Mouse (Mus musculus): Measurements from ENCODE around the gene Ptprd.
"Not testable (repeated sequence)": the region's sequence is repeated elsewhere in the genome, so short reads cannot be mapped to it uniquely, and the experiment has no call there.

The Ptprd gene

DNA sequence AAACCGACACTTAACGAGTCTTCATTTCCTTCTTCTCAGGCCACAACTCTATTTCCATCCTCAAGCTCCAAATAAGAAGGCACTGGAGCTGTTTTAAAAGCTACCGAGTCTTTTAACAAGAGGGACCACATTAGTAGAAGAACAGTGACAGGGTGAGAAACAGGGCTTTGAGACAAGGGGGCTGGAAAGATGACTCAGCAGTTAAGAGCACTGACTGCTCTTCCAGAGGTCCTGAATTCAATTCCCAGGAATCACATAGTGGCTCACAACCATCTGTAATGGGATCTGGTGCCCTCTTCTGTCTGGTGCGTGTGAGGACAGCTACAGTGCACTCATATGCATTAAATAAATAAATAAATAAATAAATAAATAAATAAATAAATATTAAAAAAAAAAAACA lies 2174.6 kb downstream of the Ptprd start:
- in situ Hi-C loops (cut with MboI, MseI) = not testable (repeated sequence)

DNA sequence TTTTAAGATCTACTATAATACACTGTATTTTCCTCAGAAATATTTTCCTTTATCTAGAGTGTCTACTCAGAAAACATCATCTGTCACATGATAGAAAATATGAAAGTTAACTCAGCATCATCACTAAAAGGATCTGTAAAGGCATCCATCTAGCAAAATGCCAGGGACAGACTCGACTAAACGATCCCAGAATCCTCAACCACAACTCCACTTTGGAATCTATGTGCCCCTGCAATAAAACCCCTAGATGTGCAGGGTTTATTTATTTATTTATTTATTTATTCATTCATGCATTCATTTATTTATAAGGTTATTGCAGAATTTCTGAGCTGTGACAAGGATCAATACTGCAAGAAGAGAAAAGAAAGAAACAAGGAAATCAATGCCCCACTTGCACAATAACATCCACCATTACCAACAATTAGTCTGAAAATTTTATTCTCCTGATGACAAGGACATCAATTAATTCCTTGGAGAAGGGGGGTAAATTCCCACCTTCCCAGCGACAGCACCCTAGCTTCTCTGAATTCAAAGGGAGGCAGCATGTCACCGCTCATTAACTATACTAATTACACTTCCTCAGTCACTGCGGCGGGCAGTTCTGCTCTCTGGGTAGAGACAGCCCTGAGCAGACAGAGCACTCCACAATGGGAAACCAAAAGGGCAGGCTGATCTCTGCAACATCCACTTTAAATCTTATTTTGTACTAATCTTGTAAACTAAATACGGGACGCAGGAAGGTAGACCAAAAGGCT lies 2186.0 kb downstream of the Ptprd start:
- in situ Hi-C loops (cut with MboI, MseI) = no loop called here

DNA sequence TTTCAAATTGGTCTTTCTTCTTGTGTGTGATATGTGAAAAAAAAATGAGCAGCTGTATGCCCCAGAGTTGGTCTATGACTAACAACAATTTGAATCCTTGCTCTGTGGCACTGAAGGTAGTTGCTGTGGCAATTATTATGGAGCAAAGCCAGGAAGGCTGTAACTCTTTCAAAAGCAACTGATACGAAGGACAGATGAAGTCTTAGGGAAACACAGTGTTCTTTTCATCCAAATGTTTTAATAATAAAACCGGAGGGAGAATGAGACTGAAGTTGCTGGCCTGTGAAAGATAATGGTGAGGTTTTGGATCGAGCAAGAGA lies 2187.3 kb downstream of the Ptprd start:
- in situ Hi-C loops (cut with MboI, MseI) = no loop called here

DNA sequence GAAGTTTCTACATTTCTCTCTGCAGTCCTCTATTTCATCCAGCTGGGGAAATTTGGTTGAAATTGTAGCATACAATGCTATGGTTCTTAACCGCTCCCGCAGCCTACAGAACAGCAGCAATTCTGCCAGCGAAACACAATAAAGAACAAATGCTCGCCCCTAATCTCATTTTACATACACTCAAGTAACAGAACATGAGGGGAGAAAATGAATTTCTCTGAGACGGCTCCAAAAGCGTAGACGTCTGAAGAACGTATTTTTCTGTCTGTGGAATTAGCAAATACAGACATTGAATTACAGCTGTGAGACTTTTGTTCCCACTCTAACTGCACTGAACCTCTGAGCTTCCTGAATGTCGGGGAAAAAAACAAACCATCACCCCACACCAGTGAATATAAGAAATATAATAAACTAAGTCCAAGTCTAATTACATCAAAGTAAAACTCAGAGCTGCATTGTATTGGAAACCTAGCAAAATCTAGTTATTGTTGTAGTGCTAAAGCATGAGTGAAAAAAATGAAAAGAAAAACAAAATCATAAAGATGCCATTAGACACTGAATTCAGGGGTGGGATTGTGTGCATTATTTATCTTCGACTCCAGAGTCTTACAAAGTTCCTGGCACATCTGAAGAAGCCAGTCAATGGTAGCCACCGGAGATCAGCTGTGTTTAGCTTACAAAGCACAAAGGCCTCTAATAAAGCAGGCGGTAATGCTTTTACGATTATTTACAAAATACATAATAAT lies 2187.8 kb downstream of the Ptprd start:
- in situ Hi-C loops (cut with MboI, MseI) = no loop called here

DNA sequence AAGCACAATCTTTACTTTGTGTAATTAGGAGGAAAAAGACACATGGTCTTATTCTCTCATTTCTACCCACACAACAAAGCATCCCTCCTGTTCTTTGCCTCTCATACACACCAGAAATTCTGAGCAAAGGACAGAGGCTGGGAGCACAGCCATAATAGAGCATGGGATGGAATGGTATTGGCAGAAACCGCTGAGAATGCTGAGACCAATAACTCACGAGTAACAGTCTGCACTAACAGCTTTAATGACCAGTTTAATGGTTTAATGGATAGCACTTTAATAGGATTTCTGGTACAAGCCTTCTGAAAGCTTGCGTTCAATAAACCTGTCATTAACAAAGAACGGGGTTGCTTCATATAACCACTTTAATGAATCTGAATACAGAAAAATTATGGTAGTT lies 2190.1 kb downstream of the Ptprd start:
- in situ Hi-C loops (cut with MboI, MseI) = no loop called here

DNA sequence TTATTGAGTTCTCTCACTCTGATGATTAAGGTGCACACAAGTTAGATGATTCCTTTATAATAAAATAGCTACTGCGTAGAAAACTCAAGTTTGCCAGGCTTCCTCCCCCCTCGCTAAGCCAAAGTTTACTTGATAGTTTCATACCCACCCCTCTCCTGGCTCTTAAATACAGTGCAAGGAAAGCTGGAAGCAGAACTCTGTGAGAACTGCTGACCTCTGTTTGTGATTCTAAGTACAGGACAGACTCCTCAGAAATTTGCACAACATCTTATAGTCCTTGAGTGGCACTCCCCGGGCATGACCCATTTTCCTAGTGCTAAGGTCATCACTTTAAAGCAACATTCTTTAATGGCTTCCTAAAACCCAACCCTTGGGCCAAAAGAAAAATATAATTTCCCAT lies 2196.7 kb downstream of the Ptprd start:
- in situ Hi-C loops (cut with MboI, MseI) = no loop called here

DNA sequence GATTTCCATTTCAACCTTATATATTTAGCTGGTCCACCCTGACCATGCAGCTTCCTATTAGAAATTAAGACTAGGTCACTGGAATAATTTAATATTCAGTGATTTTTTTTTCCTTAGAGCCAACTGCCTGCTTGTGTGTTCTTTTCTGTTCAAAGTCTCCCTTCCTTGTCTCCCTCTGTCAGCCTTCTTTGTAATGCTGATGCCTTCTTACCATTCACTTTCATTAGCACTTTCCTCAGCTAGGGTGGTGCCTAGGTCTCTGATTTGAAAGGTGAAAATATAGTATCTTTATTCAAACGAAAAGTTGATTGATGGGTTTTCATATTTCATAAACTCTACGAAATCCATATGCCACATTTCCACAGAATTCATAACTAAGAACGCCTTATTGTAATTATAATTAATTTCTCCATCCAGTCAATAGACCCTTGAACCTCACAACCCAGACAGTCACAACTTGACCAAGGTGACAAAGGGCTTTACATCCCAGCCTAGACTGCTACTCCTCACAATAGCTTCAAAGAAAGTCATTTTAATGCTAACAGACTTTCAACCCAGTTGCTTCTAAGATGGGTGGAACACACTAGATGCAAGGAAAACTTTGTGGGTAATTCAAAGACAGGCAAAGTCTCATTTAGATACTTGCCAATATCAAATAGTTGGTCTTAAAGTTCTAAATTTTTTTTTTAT lies 2197.5 kb downstream of the Ptprd start:
- in situ Hi-C loops (cut with MboI, MseI) = no loop called here

DNA sequence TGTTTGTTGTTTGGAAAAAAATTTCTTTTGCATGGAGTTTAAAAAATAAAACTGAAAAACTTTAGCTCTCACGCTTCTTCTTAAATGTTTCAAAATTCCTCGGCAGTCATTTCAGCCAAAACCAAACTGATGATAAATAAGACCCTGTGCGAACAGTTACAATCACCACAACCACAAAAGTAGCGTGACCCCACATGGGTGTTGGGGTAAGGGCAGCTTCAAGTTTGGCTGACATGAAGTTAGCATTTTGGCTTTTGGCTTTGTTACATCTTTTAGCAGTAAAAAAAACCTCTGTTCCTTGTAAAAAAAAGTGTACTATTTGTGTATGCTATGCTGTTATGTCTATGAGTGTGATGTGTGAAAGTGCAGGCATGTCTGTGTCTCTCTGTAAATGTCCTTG lies 2203.2 kb downstream of the Ptprd start:
- in situ Hi-C loops (cut with MboI, MseI) = no loop called here

DNA sequence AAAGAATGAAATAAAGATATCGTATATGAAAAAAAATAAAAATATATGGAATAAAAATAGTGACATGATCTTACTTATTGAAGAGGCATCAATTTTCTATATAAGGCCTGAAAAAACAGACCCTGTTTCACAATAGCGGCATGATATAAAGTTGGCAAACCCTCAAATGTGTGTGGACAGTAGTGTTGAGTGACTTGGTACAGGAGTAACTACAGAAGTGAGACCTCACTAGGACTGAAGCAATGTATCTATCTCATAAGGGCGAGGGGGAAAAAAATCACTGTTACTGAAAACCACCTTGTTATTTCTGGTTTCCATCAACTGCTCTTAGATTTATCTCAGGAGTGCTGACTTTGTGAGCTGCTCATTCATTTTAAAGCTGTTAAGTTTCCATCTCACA lies 2204.5 kb downstream of the Ptprd start:
- in situ Hi-C loops (cut with MboI, MseI) = no loop called here

DNA sequence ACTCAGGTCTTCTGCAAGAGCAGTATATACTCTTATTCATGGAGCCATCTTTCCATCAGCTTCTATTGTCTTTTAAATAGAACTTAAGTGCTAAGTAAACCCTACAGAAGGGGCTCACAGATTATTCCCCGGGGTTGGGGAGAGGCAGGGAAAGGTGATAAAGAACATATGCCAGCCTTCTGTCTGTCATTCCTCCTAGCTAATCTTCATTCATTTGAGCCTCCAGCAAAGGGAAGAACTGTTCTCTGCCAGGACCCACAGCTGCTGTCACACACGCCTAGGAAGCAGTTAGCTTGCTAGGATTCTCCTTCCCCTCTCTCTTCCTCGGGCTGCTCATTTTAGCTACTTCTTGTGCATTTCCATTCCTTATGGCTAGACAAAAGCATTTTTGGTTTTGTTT lies 2205.0 kb downstream of the Ptprd start:
- in situ Hi-C loops (cut with MboI, MseI) = no loop called here

DNA sequence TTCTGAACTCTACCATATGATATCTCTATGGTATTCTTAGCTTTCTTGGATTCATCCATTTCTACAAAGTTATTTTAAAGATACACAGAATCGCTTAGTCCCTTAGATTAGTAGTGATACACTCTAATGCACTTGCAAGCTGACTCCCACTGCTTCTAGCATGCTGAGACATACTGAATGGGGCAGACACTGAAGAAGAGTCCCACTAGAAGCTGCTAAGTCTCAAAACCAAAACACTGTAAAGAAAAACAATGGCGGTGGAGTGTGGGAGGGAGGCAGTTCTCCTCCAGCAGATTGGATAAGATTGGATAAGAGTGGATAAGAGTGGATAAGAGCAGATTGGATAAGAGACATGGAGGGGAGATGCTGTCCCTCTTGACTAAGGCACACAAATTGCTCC lies 2207.6 kb downstream of the Ptprd start:
- in situ Hi-C loops (cut with MboI, MseI) = no loop called here

DNA sequence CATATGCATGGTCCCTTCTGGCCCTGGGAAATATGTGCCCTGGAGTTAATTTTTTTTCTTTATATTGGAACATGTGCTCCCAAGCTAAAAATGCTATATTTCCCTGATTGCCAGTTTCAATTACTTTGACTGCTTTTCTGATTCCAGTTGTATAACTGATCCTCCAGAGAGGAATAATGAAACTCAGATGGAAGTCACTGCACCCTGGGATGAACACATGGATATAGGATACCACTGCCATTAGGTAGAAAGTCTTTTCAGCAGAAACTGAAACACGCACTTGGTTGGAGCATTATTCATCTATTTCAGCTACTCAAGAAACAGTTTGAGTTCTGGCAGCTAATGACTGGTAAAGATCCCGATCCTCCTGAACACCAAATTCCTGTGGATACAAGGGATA lies 2211.5 kb downstream of the Ptprd start:
- in situ Hi-C loops (cut with MboI, MseI) = no loop called here

DNA sequence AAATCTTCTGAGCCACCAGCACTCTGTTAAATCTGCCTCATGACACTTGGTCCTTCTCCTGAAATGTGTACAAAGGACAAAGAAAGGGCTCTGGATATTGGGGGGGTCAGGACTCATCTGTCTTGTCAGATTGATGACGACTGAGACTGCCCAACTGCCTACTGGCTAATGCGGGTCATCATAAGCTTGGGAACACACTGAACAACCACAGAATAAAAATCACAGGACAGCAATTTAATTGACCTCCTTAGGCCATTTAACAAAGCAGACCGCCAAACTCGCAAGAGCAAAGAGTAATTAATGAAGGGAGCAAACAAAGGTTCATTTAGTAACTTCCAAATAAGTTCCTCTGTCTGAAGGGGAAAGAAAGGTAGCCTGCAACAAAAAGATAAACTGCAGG lies 2215.9 kb downstream of the Ptprd start:
- in situ Hi-C loops (cut with MboI, MseI) = no loop called here

DNA sequence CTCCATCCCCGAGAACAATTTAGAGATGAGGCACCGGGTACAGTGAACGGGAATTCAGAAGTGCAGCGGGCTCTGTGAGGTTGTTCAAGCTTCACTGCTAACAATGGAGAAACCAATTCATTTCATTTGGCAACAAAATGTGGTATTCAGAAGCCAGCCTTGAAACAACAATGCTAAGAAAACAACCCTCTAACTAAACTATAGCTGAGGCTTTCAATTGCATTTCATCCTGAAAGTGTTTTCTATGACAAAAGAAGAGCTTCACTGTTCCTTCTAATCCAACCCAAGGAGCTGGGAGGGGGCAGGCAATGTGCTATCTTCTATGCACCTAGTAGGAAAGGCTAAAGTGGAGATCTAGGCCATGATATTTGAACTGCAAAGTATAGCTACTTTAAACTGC lies 2217.2 kb downstream of the Ptprd start:
- in situ Hi-C loops (cut with MboI, MseI) = no loop called here

DNA sequence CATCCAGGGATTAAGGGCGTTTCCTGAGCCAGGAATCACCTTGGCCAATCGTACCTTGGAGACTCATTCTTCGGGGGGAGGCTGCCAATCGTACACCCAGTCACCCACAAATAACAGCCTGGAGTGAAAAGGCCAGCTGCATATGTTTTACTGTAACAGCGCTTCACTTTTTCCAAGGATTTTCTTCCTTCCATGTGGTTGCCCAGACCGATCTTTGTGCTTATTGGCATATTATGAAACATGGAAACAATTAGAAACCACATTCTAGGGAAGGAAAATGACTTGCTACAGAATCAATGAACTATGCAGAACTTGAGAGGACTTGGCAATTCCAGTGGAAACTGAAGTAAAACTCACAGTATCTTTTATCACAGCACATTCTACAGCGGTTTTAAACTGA lies 2218.7 kb downstream of the Ptprd start:
- in situ Hi-C loops (cut with MboI, MseI) = no loop called here

DNA sequence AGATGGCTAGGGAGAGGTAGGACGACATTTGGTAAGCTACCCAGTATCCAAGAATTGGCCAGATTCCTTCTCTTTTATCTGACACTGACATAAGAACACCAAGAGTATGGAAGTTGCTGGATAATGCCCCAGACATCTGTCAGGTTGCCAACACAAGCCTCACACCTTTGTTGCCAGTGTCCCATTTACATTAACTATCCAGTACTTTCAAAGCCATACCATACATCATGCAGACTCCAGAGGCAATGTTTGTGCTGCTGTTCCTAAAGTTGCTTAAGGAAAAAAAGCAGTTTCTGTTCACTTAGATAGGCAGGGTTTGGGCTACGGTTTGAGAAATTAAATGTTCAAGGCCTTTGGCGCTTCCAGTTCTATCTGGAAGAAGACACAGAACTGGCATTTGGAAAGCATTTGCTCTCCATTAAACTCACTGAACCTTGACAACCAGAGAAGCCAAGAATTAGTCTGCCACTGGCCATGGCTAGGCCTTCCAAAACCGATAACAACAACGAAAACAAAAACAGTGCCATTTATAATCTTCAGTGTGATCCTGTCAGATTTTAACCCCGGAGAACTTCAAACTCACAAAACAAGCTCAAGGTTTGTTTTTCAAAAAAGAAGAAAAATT lies 2220.0 kb downstream of the Ptprd start:
- in situ Hi-C loops (cut with MboI, MseI) = no loop called here

DNA sequence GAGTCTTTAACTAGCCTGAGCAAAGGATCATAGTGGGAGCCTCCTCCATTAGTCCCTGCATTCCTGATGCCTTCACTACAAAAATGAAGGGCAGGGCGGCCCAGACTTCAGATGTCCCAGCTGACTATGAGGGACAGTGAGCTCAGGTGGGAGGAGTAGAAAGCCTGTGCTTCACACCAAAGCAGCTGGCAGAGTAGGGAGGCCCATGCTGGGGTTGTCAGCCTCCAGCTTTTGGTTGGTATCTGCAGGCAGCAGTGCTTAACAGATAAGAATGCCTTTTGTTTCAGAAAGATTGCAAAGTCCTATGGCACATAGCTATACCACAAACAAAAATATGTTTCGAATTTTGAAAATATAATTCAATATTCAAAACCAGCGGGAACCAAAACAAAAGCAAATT lies 2237.0 kb downstream of the Ptprd start:
- in situ Hi-C loops (cut with MboI, MseI) = no loop called here

DNA sequence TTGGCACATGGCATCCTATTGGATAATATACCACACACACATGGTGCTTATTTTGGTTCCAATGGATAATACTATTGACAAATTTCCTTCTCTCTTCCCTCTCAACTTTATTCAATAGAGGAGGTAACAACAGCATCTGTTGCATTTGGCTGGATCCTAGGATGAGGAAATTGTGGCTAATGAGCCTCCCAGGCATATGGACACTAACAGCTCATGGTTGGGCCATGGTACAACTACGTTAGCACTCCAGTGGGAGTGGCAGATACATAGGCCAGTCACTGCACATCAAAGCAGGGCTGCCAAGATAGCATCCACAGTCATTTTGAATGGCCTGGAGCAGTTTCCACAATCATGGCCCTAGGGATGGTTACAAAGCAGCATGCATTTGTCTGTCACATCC lies 2238.4 kb downstream of the Ptprd start:
- in situ Hi-C loops (cut with MboI, MseI) = no loop called here

DNA sequence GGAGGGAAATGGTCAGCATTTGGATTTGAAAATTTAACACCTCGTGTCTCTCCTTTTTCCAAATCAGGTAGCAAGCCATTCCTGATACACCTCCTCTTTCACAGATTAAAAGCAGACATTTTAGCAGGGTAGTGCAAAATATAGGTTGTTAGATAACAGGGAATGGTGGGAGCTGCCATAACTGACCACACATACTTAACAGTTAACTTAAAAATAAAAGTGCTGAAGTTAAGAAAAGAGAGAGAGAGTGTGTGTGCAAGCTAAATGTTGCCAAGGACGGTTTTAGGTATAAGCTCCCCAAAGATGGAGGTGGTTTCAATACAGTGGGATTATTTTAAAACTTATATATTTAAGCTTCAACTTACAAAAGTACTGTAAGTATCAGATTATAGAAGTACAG lies 2241.8 kb downstream of the Ptprd start:
- in situ Hi-C loops (cut with MboI, MseI) = no loop called here

DNA sequence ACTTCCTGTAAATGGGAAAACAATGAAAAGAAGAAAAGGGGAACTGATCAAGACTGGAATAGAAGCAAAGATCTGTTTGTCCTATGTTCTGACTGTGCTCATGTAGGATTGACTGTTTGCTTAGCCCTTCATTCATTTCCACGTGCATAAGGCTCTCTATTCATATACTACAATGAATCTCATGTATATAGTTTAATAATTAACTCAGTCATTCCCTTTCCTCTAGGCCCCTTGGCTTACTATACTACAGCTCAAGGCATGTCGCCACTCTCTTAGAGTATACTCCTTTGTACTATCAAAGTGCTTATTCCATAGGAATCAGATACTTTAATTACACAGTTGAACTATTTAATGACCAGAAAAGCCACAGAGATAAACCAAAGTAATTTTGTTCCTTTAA lies 2243.1 kb downstream of the Ptprd start:
- in situ Hi-C loops (cut with MboI, MseI) = no loop called here

DNA sequence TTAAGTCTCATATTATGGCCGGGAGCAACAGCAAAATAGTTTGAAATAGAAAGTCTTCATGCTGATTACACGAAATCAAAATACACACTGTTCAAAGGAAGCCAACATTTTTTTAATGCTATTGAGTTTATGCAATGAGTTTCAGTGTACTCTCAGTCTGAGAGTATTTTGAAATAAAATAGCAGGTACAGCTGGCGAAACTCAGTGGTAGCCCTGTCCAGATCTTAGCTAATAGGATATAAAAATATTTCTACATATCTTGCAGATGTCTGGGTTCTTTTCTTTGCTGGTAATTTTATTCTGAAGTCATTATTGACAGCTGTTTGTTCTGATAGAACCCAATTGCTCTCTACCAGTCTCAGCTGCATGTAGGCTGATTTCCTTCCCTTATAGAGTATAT lies 2246.0 kb downstream of the Ptprd start:
- in situ Hi-C loops (cut with MboI, MseI) = no loop called here

DNA sequence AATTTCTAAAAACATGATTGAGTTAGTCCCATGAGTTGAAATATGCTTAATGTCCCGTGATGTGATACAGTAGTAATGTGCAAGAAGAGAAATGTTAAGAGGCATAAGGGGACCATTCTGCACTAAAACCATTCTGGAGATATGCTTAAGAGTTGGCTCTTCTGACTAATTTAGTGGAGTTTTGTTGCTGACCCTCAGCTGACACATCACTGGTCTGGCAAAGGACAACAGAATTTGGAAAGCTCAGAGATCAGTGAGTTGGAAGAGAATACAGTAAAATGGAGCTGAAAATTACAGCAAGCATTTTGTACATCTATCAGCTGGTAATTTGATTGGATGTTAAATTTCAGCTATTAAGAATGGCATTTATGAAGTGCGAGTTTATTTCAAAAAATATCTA lies 2248.8 kb downstream of the Ptprd start:
- in situ Hi-C loops (cut with MboI, MseI) = no loop called here

DNA sequence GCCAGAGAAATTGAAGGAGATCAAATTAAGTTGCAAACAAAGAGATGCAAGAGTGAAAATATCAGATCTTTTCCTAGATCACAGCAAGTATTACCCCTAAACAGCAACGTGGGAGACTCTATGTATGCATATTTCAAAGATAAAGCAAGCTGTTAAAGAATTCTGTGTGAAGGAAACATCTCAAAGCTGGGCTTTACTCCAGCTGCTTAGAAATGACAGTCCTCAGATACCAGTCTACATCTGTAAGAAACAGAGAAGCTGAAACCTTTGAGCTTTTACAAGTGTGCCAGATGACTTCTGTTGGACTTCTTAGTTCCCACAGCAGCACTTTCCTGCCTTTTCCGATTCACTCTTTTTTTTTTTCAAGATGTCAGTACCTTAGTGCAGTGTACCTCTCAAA lies 2249.9 kb downstream of the Ptprd start:
- in situ Hi-C loops (cut with MboI, MseI) = no loop called here
